Mouse (Mus musculus): Measurements from ENCODE around the gene Smco2.

GRCm38 (mm10) chr6:146876820-146877219 is 26.9 kb downstream of the Smco2 start:
- TF ChIP-seq POLR2A (IDR thresholded peaks at IDR 0.05; ENCODE audit: borderline replicate concordance, extremely low read depth, insufficient read depth, insufficient read length, poor library complexity, severe bottlenecking) (no peak), CTCF (IDR thresholded peaks at IDR 0.05; ENCODE audit: borderline replicate concordance, extremely low read depth, insufficient read depth, insufficient read length) (0 out of 2 replicates have a peak, but pooled peaks have one; percentile 4)
